Mouse (Mus musculus) embryonic facial prominence, embryonic 11.5 days (tissue): ENCODE results near the gene Cep295nl. TPM values are rescaled to one million over a fixed set of nuclear protein-coding genes. Genes with fewer than 3 reads are reported as not detected.

Source experiments
- ATAC-seq: fragments of 200-750 bp; cut with Nextera tagmentation; replicated peaks from 2 replicates; pipeline ENCODE4 v1.8.0; 2017; ENCODE audit warnings: low read depth; ENCODE audit not compliant: insufficient number of reproducible peaks, low FRiP score, low TSS enrichment
- DNase-seq: peaks from one replicate; pipeline ENCODE4 v3.0.0-alpha.2; 2015; ENCODE audit warnings: low spot score
- H3K27ac ChIP-seq: fragments of 300-500 bp; sonication (generic); replicated peaks from 2 replicates; pipeline ENCODE4 v1.5.1; 2014; ENCODE audit warnings: mild to moderate bottlenecking, low read depth, low read length, control low read depth
- H3K27me3 ChIP-seq: fragments of 300-500 bp; sonication (generic); 2 replicates; pipeline ENCODE4 v1.6.1; 2014; ENCODE audit warnings: mild to moderate bottlenecking, low read length, moderate library complexity, mixed read lengths; ENCODE audit not compliant: control insufficient read depth, insufficient read depth
- H3K36me3 ChIP-seq: fragments of 300-500 bp; sonication (generic); replicated peaks from 2 replicates; pipeline ENCODE4 v1.6.1; 2014; ENCODE audit warnings: low read depth, mild to moderate bottlenecking, low read length, moderate library complexity, mixed read lengths; ENCODE audit not compliant: control insufficient read depth, insufficient read depth
- H3K4me1 ChIP-seq: fragments of 300-500 bp; sonication (generic); 2 replicates; pipeline ENCODE4 v1.6.1; 2014; ENCODE audit warnings: low read length, mixed read lengths; ENCODE audit not compliant: control insufficient read depth, insufficient read depth
- H3K4me2 ChIP-seq: fragments of 300-500 bp; sonication (generic); 2 replicates; pipeline ENCODE4 v1.6.1; 2014; ENCODE audit warnings: low read depth, mild to moderate bottlenecking, control low read depth, low read length, moderate library complexity
- H3K4me3 ChIP-seq: fragments of 300-500 bp; sonication (generic); 2 replicates; pipeline ENCODE4 v1.5.1; 2014; ENCODE audit warnings: low read depth, low read length, control low read depth
- H3K9ac ChIP-seq: fragments of 300-500 bp; sonication (generic); replicated peaks from 2 replicates; pipeline ENCODE4 v1.6.1; 2014; ENCODE audit warnings: mild to moderate bottlenecking, control low read depth, low read length
- H3K9me3 ChIP-seq: fragments of 300-500 bp; sonication (generic); replicated peaks from 2 replicates; pipeline ENCODE4 v1.6.1; 2016; ENCODE audit warnings: mild to moderate bottlenecking, low read length, inconsistent platforms, mixed read lengths; ENCODE audit not compliant: control insufficient read depth
- WGBS: fragments of 180-500 bp; shearing (Covaris S2); extraction: QIAGEN DNeasy Blood & Tissue Kit; methylation state at CpG from one replicate; pipeline ENCODE4 v1.1.7; 2014; 5-methylcytosine and 5-hydroxymethylcytosine counted together
- polyA plus RNA-seq: library from polyadenylated mRNA; unstranded; fragments of >200 nt; fragmentation: Nextera tagmentation; extraction: Ambion mirVana; gene quantifications from 2 replicates; pipeline ENCODE4 v1.2.1, GENCODE M21; 2014

Cep295nl gene
- polyA plus RNA-seq, 1 experiment from 2014 or later: 0.76 TPM

GRCm38 (mm10) chr11:118374506-118374905 is 32.2 kb upstream of the Cep295nl start:
- H3K4me2 ChIP-seq: no peak overlapping the region
- H3K27ac ChIP-seq: no peak overlapping the region
- H3K36me3 ChIP-seq: no peaks in the 10 kb centered on the region
- no peaks in the 10 kb centered on the region for H3K27me3 ChIP-seq
- ATAC-seq: no peak
- H3K4me1 ChIP-seq: no peaks in the 10 kb centered on the region; the same call in 1 of the 2 replicates
- no peak for DNase-seq
- WGBS: 65% methylated on average over 5 of the region's 5 CpGs
- H3K9me3 ChIP-seq: no peaks in the 10 kb centered on the region
- no peak overlapping the region for H3K4me3 ChIP-seq
- no peak overlapping the region for H3K9ac ChIP-seq

- 44% methylated on average over 7 of the region's 7 CpGs for WGBS
- Histone ChIP-seq H3K27ac (no peak overlapping the region), H3K9ac (peak overlapping the region; percentile 5; the same call in 1 of the 2 replicates), H3K36me3 (no peaks in the 10 kb centered on the region), H3K4me2 (no peak overlapping the region), H3K9me3 (no peaks in the 10 kb centered on the region), H3K4me3 (no peak overlapping the region), H3K4me1 (no peaks in the 10 kb centered on the region; the same call in 1 of the 2 replicates), H3K27me3 (no peaks in the 10 kb centered on the region)
- DNase-seq (no peak), ATAC-seq (no peak)
Measured at GRCm38 (mm10) chr11:118372641-118373040, 30.3 kb upstream of the Cep295nl start.

- H3K4me3 ChIP-seq: no peak overlapping the region
- WGBS: 74% methylated on average over 7 of the region's 7 CpGs
Measured at GRCm38 (mm10) chr11:118371876-118372275, 29.6 kb upstream of the Cep295nl start.

GRCm38 (mm10) chr11:118369657-118370056 is 27.4 kb upstream of the Cep295nl start:
- no peak overlapping the region for H3K27ac ChIP-seq
- peaks cover 4% of the 10 kb centered on the region for H3K4me1 ChIP-seq
- H3K36me3 ChIP-seq: no peaks in the 10 kb centered on the region
- ATAC-seq (no peak), DNase-seq (no peak)
- H3K4me2 ChIP-seq: no peak overlapping the region
- no peak overlapping the region for H3K9ac ChIP-seq
- WGBS: 72% methylated on average over 8 of the region's 8 CpGs
- H3K9me3 ChIP-seq: no peaks in the 10 kb centered on the region
- H3K4me3 ChIP-seq: no peak overlapping the region
- H3K27me3 ChIP-seq: no peaks in the 10 kb centered on the region

More at GRCm38 (mm10) chr11:118371876-118372275, 29.6 kb upstream of the Cep295nl start:
- Histone ChIP-seq H3K36me3 (no peaks in the 10 kb centered on the region), H3K27ac (no peak overlapping the region), H3K27me3 (no peaks in the 10 kb centered on the region), H3K4me1 (no peaks in the 10 kb centered on the region; the same call in 1 of the 2 replicates), H3K9me3 (no peaks in the 10 kb centered on the region), H3K9ac (no peak overlapping the region), H3K4me2 (no peak overlapping the region)
- no peak for ATAC-seq
- DNase-seq: no peak

- Histone ChIP-seq H3K4me1 (peaks cover 7% of the 10 kb centered on the region), H3K36me3 (no peaks in the 10 kb centered on the region), H3K4me3 (no peak overlapping the region), H3K4me2 (no peak overlapping the region), H3K9me3 (no peaks in the 10 kb centered on the region), H3K9ac (no peak overlapping the region), H3K27ac (no peak overlapping the region), H3K27me3 (no peaks in the 10 kb centered on the region)
- DNase-seq (no peak), ATAC-seq (no peak)
- 80% methylated on average over 5 of the region's 5 CpGs for WGBS
Measured at GRCm38 (mm10) chr11:118369251-118369650, 27.0 kb upstream of the Cep295nl start.

GRCm38 (mm10) chr11:118368330-118368729 is 26.0 kb upstream of the Cep295nl start:
- Histone ChIP-seq H3K9ac (no peak overlapping the region), H3K36me3 (no peaks in the 10 kb centered on the region), H3K4me3 (no peak overlapping the region), H3K27me3 (no peaks in the 10 kb centered on the region), H3K9me3 (no peaks in the 10 kb centered on the region), H3K4me2 (no peak overlapping the region), H3K4me1 (peaks cover 14% of the 10 kb centered on the region), H3K27ac (no peak overlapping the region)
- DNase-seq: peak; percentile 52
- no peak for ATAC-seq
- 52% methylated on average over 3 of the region's 3 CpGs for WGBS

- ATAC-seq: no peak
- 66% methylated on average over 8 of the region's 8 CpGs for whole genome bisulfite sequencing
- peaks cover 24% of the 10 kb centered on the region for H3K4me1 ChIP-seq
- no peaks in the 10 kb centered on the region for H3K36me3 ChIP-seq
- H3K4me2 ChIP-seq: no peak overlapping the region
- no peak overlapping the region for H3K4me3 ChIP-seq
- no peak for DNase-seq
- H3K27ac ChIP-seq: peak overlapping the region; percentile 90; the same call in 1 of the 2 replicates
- H3K9ac ChIP-seq: no peak overlapping the region
- H3K9me3 ChIP-seq: no peaks in the 10 kb centered on the region
- no peaks in the 10 kb centered on the region for H3K27me3 ChIP-seq
Measured at GRCm38 (mm10) chr11:118366559-118366958, 24.3 kb upstream of the Cep295nl start.

- H3K9ac ChIP-seq: no peak overlapping the region
- H3K9me3 ChIP-seq: no peaks in the 10 kb centered on the region
- WGBS: 32% methylated on average over 3 of the region's 3 CpGs
- H3K27me3 ChIP-seq: no peaks in the 10 kb centered on the region
- ATAC-seq: no peak
- no peak overlapping the region for H3K4me2 ChIP-seq
- no peaks in the 10 kb centered on the region for H3K36me3 ChIP-seq
- peak overlapping the region; percentile 90 for H3K27ac ChIP-seq
- H3K4me3 ChIP-seq: no peak overlapping the region
- DNase-seq: no peak
- H3K4me1 ChIP-seq: peaks cover 24% of the 10 kb centered on the region
Measured at GRCm38 (mm10) chr11:118366108-118366507, 23.8 kb upstream of the Cep295nl start.
